Mouse (Mus musculus) limb, embryonic 14.5 days (tissue): Measurements from ENCODE around the gene Arhgap25. TPM values are rescaled to one million over a fixed set of nuclear protein-coding genes. Genes with fewer than 3 reads are reported as not detected.

Experiments used
- ATAC-seq: fragments of 200-750 bp; cut with Nextera tagmentation; 2 replicates; pipeline ENCODE4 v1.8.0; 2017; ENCODE audit warnings: low read depth, moderate number of reproducible peaks, moderate TSS enrichment; ENCODE audit not compliant: low FRiP score
- DNase-seq: peaks from one replicate; pipeline ENCODE4 v3.0.0-alpha.2; 2015; ENCODE audit warnings: low spot score
- H3K27ac ChIP-seq: fragments of 300-500 bp; sonication (generic); replicated peaks from 2 replicates; pipeline ENCODE4 v1.5.1; 2014; ENCODE audit warnings: low read depth, mild to moderate bottlenecking, low read length, moderate library complexity, mixed read lengths
- H3K27me3 ChIP-seq: fragments of 300-500 bp; sonication (generic); 2 replicates; pipeline ENCODE4 v1.6.1; 2014; ENCODE audit warnings: low read length, mixed read lengths; ENCODE audit not compliant: control insufficient read depth, insufficient read depth
- H3K36me3 ChIP-seq: fragments of 300-500 bp; sonication (generic); 2 replicates; pipeline ENCODE4 v1.6.1; 2014; ENCODE audit warnings: mild to moderate bottlenecking, low read length, moderate library complexity, mixed read lengths; ENCODE audit not compliant: control insufficient read depth, insufficient read depth
- H3K4me1 ChIP-seq: fragments of 300-500 bp; sonication (generic); 2 replicates; pipeline ENCODE4 v1.6.1; 2014; ENCODE audit warnings: antibody characterized with exemption, low read length, mixed read lengths; ENCODE audit not compliant: control insufficient read depth, insufficient read depth
- H3K4me2 ChIP-seq: fragments of 300-500 bp; sonication (generic); replicated peaks from 2 replicates; pipeline ENCODE4 v1.6.1; 2014; ENCODE audit warnings: low read depth, mild to moderate bottlenecking, low read length, moderate library complexity; ENCODE audit not compliant: severe bottlenecking
- H3K4me3 ChIP-seq: fragments of 300-500 bp; sonication (generic); replicated peaks from 2 replicates; pipeline ENCODE4 v1.5.1; 2014; ENCODE audit warnings: low read length
- H3K9ac ChIP-seq: fragments of 300-500 bp; sonication (generic); 2 replicates; pipeline ENCODE4 v1.6.1; 2014; ENCODE audit warnings: mild to moderate bottlenecking, low read depth, low read length, moderate library complexity; ENCODE audit not compliant: severe bottlenecking
- H3K9me3 ChIP-seq: fragments of 300-500 bp; sonication (generic); 2 replicates; pipeline ENCODE4 v1.6.1; 2016; ENCODE audit warnings: low read length; ENCODE audit not compliant: control insufficient read depth
- POLR2A ChIP-seq: fragments of 200-500 bp; IDR thresholded peaks from 2 replicates; pipeline ENCODE4 v1.8.0; 2012; ENCODE audit warnings: inconsistent platforms, mild to moderate bottlenecking, moderate library complexity, borderline replicate concordance; ENCODE audit not compliant: insufficient read depth, insufficient read length; ENCODE audit errors: extremely low read depth
- WGBS: fragments of 180-500 bp; shearing (Covaris S2); extraction: QIAGEN DNeasy Blood & Tissue Kit; methylation state at CpG from one replicate; pipeline ENCODE4 v1.1.7; 2014; 5-methylcytosine and 5-hydroxymethylcytosine counted together
- polyA plus RNA-seq, 2 experiments: library from polyadenylated mRNA; depleted of rRNA in 1 of 2; stranded (reverse) in 1 of 2; unstranded in 1 of 2; fragments of >200 nt; fragmentation: Nextera tagmentation in 1 of 2; extraction: Ambion mirVana in 1 of 2; gene quantifications; 2 replicates each; pipeline versions ENCODE4 v1.2.1 to v1.2.3; 2012 to 2014

Arhgap25 gene
- polyA plus RNA-seq, 2 experiments: 3.2 to 6.4 TPM

DNA sequence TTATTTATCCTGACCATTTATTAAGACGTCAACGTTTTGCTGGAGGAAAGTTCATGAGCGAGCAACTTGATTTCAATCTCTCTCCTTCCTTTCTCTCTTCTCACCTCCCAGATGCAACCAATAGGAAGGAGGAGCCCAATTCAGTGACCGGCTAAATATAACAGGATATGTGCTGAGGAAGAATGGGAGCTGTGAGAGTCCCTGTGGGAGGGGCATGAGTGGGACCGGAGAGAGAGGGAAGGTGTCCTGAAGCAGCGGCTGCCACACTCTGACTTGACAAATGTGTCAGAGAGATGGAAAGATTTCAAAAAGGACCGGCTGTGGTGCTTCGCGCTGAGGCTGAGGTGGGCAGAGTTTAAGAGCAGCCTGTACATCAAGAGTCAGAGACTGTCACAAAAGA lies 2.6 kb upstream of the Arhgap25 start:
- Histone ChIP-seq H3K27me3 (no peaks in the 10 kb centered on the region), H3K4me1 (0 out of 2 replicates have a peak, but pooled peaks cover 4% of the 10 kb centered on the region), H3K36me3 (no peaks in the 10 kb centered on the region), H3K9ac (no peak overlapping the region), H3K4me2 (no peak overlapping the region), H3K27ac (no peak overlapping the region), H3K9me3 (no peaks in the 10 kb centered on the region), H3K4me3 (no peak overlapping the region)
- TF ChIP-seq POLR2A: no peak
- 68% methylated on average over 9 of the region's 9 CpGs for WGBS
- ATAC-seq (no peak), DNase-seq (no peak)

- Histone ChIP-seq H3K4me3 (no peak overlapping the region), H3K4me1 (0 out of 2 replicates have a peak, but pooled peaks cover 4% of the 10 kb centered on the region), H3K27ac (no peak overlapping the region), H3K27me3 (no peaks in the 10 kb centered on the region), H3K4me2 (no peak overlapping the region), H3K36me3 (no peaks in the 10 kb centered on the region), H3K9ac (no peak overlapping the region), H3K9me3 (no peaks in the 10 kb centered on the region)
- no peak for TF ChIP-seq POLR2A
- no peak for ATAC-seq
- DNase-seq: no peak
- WGBS: 75% methylated on average over 9 of the region's 9 CpGs
Measured at GRCm38 (mm10) chr6:87534855-87535575, 2.0 kb upstream of the Arhgap25 start.

DNA sequence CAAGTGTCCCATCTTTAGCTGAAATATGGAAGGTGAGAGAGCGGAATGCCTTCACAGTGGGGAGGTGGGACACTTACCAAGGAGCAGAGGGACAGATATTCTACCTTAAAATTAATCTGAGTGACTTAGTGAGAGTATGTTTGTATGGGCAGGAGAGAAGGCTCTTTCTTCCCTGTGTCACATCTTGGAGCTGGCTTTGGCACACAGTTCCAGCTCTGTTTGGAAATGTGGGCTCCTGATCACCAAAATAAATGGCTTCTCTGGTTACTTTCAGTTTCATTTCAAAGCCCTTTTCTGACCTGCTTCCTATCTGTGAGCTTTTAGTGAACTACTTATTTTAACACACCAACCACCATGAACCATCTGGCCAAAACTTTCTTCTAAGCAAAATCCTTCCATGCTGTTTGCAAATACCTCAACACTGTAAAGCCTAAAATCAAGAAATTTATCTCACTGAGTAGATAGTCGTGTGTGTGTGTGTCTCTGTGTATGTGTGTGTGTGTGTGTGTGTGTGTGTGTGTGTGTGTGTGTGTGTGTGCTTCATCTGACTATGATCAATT lies 1.5 kb downstream of the Arhgap25 start:
- ATAC-seq (no peak), DNase-seq (no peak)
- H3K9ac ChIP-seq: no peak overlapping the region
- no peak overlapping the region for H3K4me3 ChIP-seq
- no peak overlapping the region for H3K4me2 ChIP-seq
- H3K36me3 ChIP-seq: no peaks in the 10 kb centered on the region
- no peak for TF ChIP-seq POLR2A
- H3K27ac ChIP-seq: no peak overlapping the region
- WGBS: 79% methylated on average over 2 of the region's 2 CpGs
- no peaks in the 10 kb centered on the region for H3K27me3 ChIP-seq
- H3K9me3 ChIP-seq: no peaks in the 10 kb centered on the region
- H3K4me1 ChIP-seq: 0 out of 2 replicates have a peak, but pooled peaks cover 4% of the 10 kb centered on the region

- 80% methylated on average over 2 of the region's 2 CpGs for WGBS
- DNase-seq (no peak), ATAC-seq (no peak)
- no peaks in the 10 kb centered on the region for H3K27me3 ChIP-seq
- H3K27ac ChIP-seq: no peak overlapping the region
- TF ChIP-seq POLR2A: no peak
- no peaks in the 10 kb centered on the region for H3K9me3 ChIP-seq
- 0 out of 2 replicates have a peak, but pooled peaks cover 4% of the 10 kb centered on the region for H3K4me1 ChIP-seq
- no peak overlapping the region for H3K9ac ChIP-seq
- no peaks in the 10 kb centered on the region for H3K36me3 ChIP-seq
- no peak overlapping the region for H3K4me3 ChIP-seq
- H3K4me2 ChIP-seq: no peak overlapping the region
Measured at GRCm38 (mm10) chr6:87530386-87530785, 2.7 kb downstream of the Arhgap25 start.

GRCm38 (mm10) chr6:87527846-87528557 lies 5.1 kb downstream of the Arhgap25 start:
- Histone ChIP-seq H3K27me3 (no peaks in the 10 kb centered on the region), H3K36me3 (no peaks in the 10 kb centered on the region), H3K4me3 (no peak overlapping the region), H3K27ac (no peak overlapping the region), H3K9me3 (no peaks in the 10 kb centered on the region), H3K4me1 (no peaks in the 10 kb centered on the region), H3K4me2 (no peak overlapping the region), H3K9ac (no peak overlapping the region)
- DNase-seq (no peak), ATAC-seq (no peak)
- TF ChIP-seq POLR2A: no peak
- WGBS: 89% methylated on average over 6 of the region's 6 CpGs
